Mouse (Mus musculus) liver, embryonic 11.5 days (tissue): ENCODE results near the gene Ncoa4. TPM values are rescaled to one million over a fixed set of nuclear protein-coding genes. Genes with fewer than 3 reads are reported as not detected.
"Not testable (repeated sequence)": the region's sequence is repeated elsewhere in the genome, so short reads cannot be mapped to it uniquely, and the experiment has no call there.

Source experiments
- ATAC-seq: fragments of 200-750 bp; cut with Nextera tagmentation; replicated peaks from 2 replicates; pipeline ENCODE4 v1.8.0; 2017; ENCODE audit warnings: moderate number of reproducible peaks, mild to moderate bottlenecking, moderate TSS enrichment, moderate library complexity; ENCODE audit not compliant: low FRiP score
- DNase-seq: peaks from one replicate; pipeline ENCODE4 v3.0.0-alpha.2; 2017; ENCODE audit warnings: low spot score
- H3K27ac ChIP-seq: fragments of 300-500 bp; sonication (generic); 2 replicates; pipeline ENCODE4 v1.5.1; 2014; ENCODE audit warnings: mild to moderate bottlenecking, low read depth, low read length, control low read depth
- H3K27me3 ChIP-seq: fragments of 300-500 bp; sonication (generic); replicated peaks from 2 replicates; pipeline ENCODE4 v1.6.1; 2014; ENCODE audit warnings: low read length, mixed read lengths; ENCODE audit not compliant: control insufficient read depth, insufficient read depth
- H3K36me3 ChIP-seq: fragments of 300-500 bp; sonication (generic); 2 replicates; pipeline ENCODE4 v1.6.1; 2014; ENCODE audit warnings: mild to moderate bottlenecking, low read length, moderate library complexity, mixed read lengths; ENCODE audit not compliant: control insufficient read depth, insufficient read depth
- H3K4me1 ChIP-seq: fragments of 300-500 bp; sonication (generic); replicated peaks from 2 replicates; pipeline ENCODE4 v1.6.1; 2014; ENCODE audit warnings: low read length, mixed read lengths; ENCODE audit not compliant: control insufficient read depth, insufficient read depth
- H3K4me2 ChIP-seq: fragments of 300-500 bp; sonication (generic); 2 replicates; pipeline ENCODE4 v1.6.1; 2014; ENCODE audit warnings: mild to moderate bottlenecking, control low read depth, moderate library complexity
- H3K4me3 ChIP-seq: fragments of 300-500 bp; sonication (generic); 2 replicates; pipeline ENCODE4 v1.5.1; 2014; ENCODE audit warnings: low read depth, low read length, control low read depth
- H3K9ac ChIP-seq: fragments of 300-500 bp; sonication (generic); 2 replicates; pipeline ENCODE4 v1.6.1; 2014; ENCODE audit warnings: low read depth, low read length, control low read depth
- H3K9me3 ChIP-seq: fragments of 300-500 bp; sonication (generic); 2 replicates; pipeline ENCODE4 v1.6.1; 2016; ENCODE audit warnings: low read length, inconsistent platforms, mixed read lengths; ENCODE audit not compliant: control insufficient read depth
- WGBS: fragments of 180-500 bp; shearing (Covaris S2); extraction: QIAGEN DNeasy Blood & Tissue Kit; methylation state at CpG from one replicate; pipeline ENCODE4 v1.1.7; 2014; 5-methylcytosine and 5-hydroxymethylcytosine counted together
- polyA plus RNA-seq: library from polyadenylated mRNA; unstranded; fragments of >200 nt; fragmentation: Nextera tagmentation; extraction: Ambion mirVana; gene quantifications from 2 replicates; pipeline ENCODE4 v1.2.1, GENCODE M21; 2014

The Ncoa4 gene
- polyA plus RNA-seq, 1 experiment from 2014 or later = 172 TPM

- H3K36me3 ChIP-seq = peaks cover 28% of the 10 kb centered on the region
- ATAC-seq (no peak; the same call in 1 of the 2 replicates), DNase-seq (no peak)
- 74% methylated on average over 2 of the region's 2 CpGs for WGBS
- H3K4me3 ChIP-seq = no peak overlapping the region
- H3K9ac ChIP-seq = no peak overlapping the region
- H3K4me2 ChIP-seq = no peak overlapping the region
- H3K27me3 ChIP-seq = no peaks in the 10 kb centered on the region
- H3K9me3 ChIP-seq = no peaks in the 10 kb centered on the region
- H3K27ac ChIP-seq = no peak overlapping the region; the same call in 1 of the 2 replicates
- peaks cover 6% of the 10 kb centered on the region; the same call in 1 of the 2 replicates for H3K4me1 ChIP-seq
These were observed 15.6 kb downstream of the Ncoa4 start for GRCm38 (mm10) chr14:32175310-32175709.

GRCm38 (mm10) chr14:32176590-32176989, 16.9 kb downstream of the Ncoa4 start:
- not testable (repeated sequence) for H3K4me2 ChIP-seq, H3K4me1 ChIP-seq, ATAC-seq, H3K9me3 ChIP-seq, H3K4me3 ChIP-seq, DNase-seq, H3K27me3 ChIP-seq, H3K9ac ChIP-seq, H3K27ac ChIP-seq
- 84% methylated on average over 4 of the region's 5 CpGs for WGBS
- H3K36me3 ChIP-seq = peaks cover 32% of the 10 kb centered on the region

- Histone ChIP-seq H3K4me2 (no peak overlapping the region), H3K4me3 (no peak overlapping the region), H3K36me3 (peaks cover 32% of the 10 kb centered on the region), H3K27me3 (no peaks in the 10 kb centered on the region), H3K4me1 (peaks cover 6% of the 10 kb centered on the region; the same call in 1 of the 2 replicates), H3K27ac (no peak overlapping the region), H3K9ac (no peak overlapping the region), H3K9me3 (no peaks in the 10 kb centered on the region)
- ATAC-seq = peak; percentile 60; the same call in 1 of the 2 replicates
- WGBS = 73% methylated on average over 10 of the region's 10 CpGs
- DNase-seq = no peak
These were observed 19.9 kb downstream of the Ncoa4 start for GRCm38 (mm10) chr14:32179393-32180195.

GRCm38 (mm10) chr14:32180861-32181260, 21.2 kb downstream of the Ncoa4 start:
- DNase-seq (no peak), ATAC-seq (no peak)
- no peak overlapping the region for H3K27ac ChIP-seq
- H3K4me3 ChIP-seq = no peak overlapping the region
- peaks cover 28% of the 10 kb centered on the region for H3K36me3 ChIP-seq
- no peaks in the 10 kb centered on the region for H3K9me3 ChIP-seq
- H3K4me1 ChIP-seq = peaks cover 4% of the 10 kb centered on the region; the same call in 1 of the 2 replicates
- H3K4me2 ChIP-seq = no peak overlapping the region
- 84% methylated on average over 6 of the region's 6 CpGs for WGBS
- H3K9ac ChIP-seq = no peak overlapping the region
- no peaks in the 10 kb centered on the region for H3K27me3 ChIP-seq

DNA sequence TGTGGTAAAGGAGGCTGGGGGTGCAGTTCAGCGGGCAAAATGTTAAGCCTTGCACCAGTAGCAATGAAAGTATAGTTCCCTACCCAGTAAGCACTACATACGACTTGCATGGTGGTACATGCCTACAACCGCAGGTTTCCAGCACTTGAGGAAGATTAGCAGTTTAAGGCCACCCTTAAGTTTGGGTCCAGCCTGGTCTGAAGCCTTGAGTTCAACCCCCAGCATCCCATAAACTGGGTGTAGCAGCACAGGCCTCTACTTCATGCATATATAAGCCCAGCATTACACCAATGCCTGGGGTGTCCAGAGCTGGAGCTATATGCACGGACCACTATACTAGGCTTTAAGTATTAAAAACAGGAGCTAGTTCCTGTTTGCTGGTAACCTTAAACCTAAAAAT, 24.2 kb downstream of the Ncoa4 start:
- DNase-seq (no peak), ATAC-seq (no peak)
- no peak overlapping the region for H3K4me3 ChIP-seq
- H3K4me1 ChIP-seq = peaks cover 4% of the 10 kb centered on the region; the same call in 1 of the 2 replicates
- WGBS = 92% methylated on average over 4 of the region's 4 CpGs
- H3K9me3 ChIP-seq = no peaks in the 10 kb centered on the region
- H3K4me2 ChIP-seq = no peak overlapping the region
- H3K27ac ChIP-seq = no peak overlapping the region
- no peak overlapping the region for H3K9ac ChIP-seq
- H3K36me3 ChIP-seq = peaks cover 43% of the 10 kb centered on the region
- no peaks in the 10 kb centered on the region for H3K27me3 ChIP-seq

- H3K27ac ChIP-seq = no peak overlapping the region
- peaks cover 37% of the 10 kb centered on the region; the same call in 1 of the 2 replicates for H3K36me3 ChIP-seq
- WGBS = 86% methylated on average over 6 of the region's 6 CpGs
- H3K4me2 ChIP-seq = no peak overlapping the region
- no peaks in the 10 kb centered on the region for H3K4me1 ChIP-seq
- no peak overlapping the region for H3K4me3 ChIP-seq
- ATAC-seq (no peak), DNase-seq (no peak)
- H3K9ac ChIP-seq = no peak overlapping the region
- H3K9me3 ChIP-seq = no peaks in the 10 kb centered on the region
- no peaks in the 10 kb centered on the region for H3K27me3 ChIP-seq
These were observed 31.1 kb downstream of the Ncoa4 start for GRCm38 (mm10) chr14:32190627-32191391.

GRCm38 (mm10) chr14:32191926-32192325, 32.3 kb downstream of the Ncoa4 start:
- Histone ChIP-seq H3K4me1 (no peaks in the 10 kb centered on the region), H3K36me3 (peaks cover 38% of the 10 kb centered on the region), H3K27me3 (no peaks in the 10 kb centered on the region), H3K27ac (no peak overlapping the region), H3K4me2 (no peak overlapping the region), H3K9me3 (no peaks in the 10 kb centered on the region), H3K9ac (no peak overlapping the region), H3K4me3 (no peak overlapping the region)
- DNase-seq (no peak), ATAC-seq (no peak)
- WGBS = 61% methylated on average over 5 of the region's 5 CpGs

DNA sequence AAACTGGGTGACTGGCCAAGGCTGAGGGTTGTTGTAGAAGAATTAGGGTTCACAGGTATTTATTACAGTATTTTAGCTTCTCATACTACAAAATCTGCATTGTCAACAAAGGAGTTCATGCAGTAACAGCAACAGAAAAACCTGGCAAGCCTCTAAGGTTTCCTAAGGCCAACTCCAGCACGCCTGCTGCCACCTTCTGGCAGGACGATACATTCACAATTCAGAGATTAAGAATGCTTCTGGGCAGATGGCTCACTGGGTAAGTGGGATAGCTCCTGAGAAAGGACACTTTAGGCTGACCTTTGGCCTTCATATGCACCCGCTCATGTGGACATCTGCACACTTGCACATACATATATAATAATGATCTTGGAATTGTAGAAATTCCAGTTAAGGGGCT, 32.8 kb downstream of the Ncoa4 start:
- Histone ChIP-seq H3K9me3 (no peaks in the 10 kb centered on the region), H3K4me2 (no peak overlapping the region), H3K9ac (no peak overlapping the region), H3K27me3 (no peaks in the 10 kb centered on the region), H3K4me3 (no peak overlapping the region), H3K36me3 (peaks cover 38% of the 10 kb centered on the region), H3K4me1 (no peaks in the 10 kb centered on the region), H3K27ac (no peak overlapping the region)
- DNase-seq (peak; percentile 49), ATAC-seq (no peak)
- 39% methylated on average over 3 of the region's 3 CpGs for WGBS
